Mouse (Mus musculus) CD4-positive, CD25-positive, alpha-beta regulatory T cell, adult 4 months (primary cell): ENCODE results near the gene Tuba1b. TPM values are rescaled to one million over a fixed set of nuclear protein-coding genes. Genes with fewer than 3 reads are reported as not detected.

ENCODE experiments used
- ATAC-seq: one replicate; pipeline ENCODE4 v1.8.0; 2017
- polyA plus RNA-seq, 2 experiments: library from polyadenylated mRNA; unstranded; fragments of 100-300 nt; shearing (Covaris generic); gene quantifications; one replicate each; pipeline ENCODE4 v1.2.1; 2017

Tuba1b gene
- polyA plus RNA-seq, 2 experiments from 2014 or later, result 419 to 534 TPM

GRCm38 (mm10) chr15:98886667-98887387 lies 47.5 kb downstream of the Tuba1b start:
- no peak for ATAC-seq

GRCm38 (mm10) chr15:98884106-98884505 lies 50.3 kb downstream of the Tuba1b start:
- ATAC-seq, result no peak

- ATAC-seq, result no peak
Measured at GRCm38 (mm10) chr15:98883661-98884060, 50.7 kb downstream of the Tuba1b start.

- ATAC-seq, result no peak
Measured at GRCm38 (mm10) chr15:98881656-98882008, 52.7 kb downstream of the Tuba1b start.

Other genes starting within 250 kb of the Tuba1b start
- not detected for gene Ccdc65, start 226.4 kb downstream of the Tuba1b start, polyA plus RNA-seq
- gene Fkbp11, start 206.4 kb downstream of the Tuba1b start, polyA plus RNA-seq, result 1 to 10 TPM in 1 of 2 experiments, under 1 TPM in 1; 0.75 to 1.0 TPM
- gene Arf3, start 171.4 kb downstream of the Tuba1b start, polyA plus RNA-seq, result 10 to 100 TPM; 33.0 to 35.3 TPM
- gene Wnt10b, start 156.4 kb downstream of the Tuba1b start, polyA plus RNA-seq, result not detected
- not detected for gene Wnt1, start 144.7 kb downstream of the Tuba1b start, polyA plus RNA-seq
- gene Ddn, start 125.1 kb downstream of the Tuba1b start, polyA plus RNA-seq, result not detected
- gene Prkag1, start 103.0 kb downstream of the Tuba1b start, polyA plus RNA-seq, result 100 to 1,000 TPM; 126 to 187 TPM
- 10 to 100 TPM; 30.9 to 38.6 TPM for gene Kmt2d, start 63.4 kb downstream of the Tuba1b start, polyA plus RNA-seq
- gene Rhebl1, start 40.0 kb downstream of the Tuba1b start, polyA plus RNA-seq, result 10 to 100 TPM; 11.3 to 14.2 TPM
- not detected for gene Dhh, start 36.0 kb downstream of the Tuba1b start, polyA plus RNA-seq
- gene Lmbr1l, start 16.3 kb downstream of the Tuba1b start, polyA plus RNA-seq, result 10 to 100 TPM; 23.3 to 61.6 TPM
- gene Gm49450, start 19.0 kb upstream of the Tuba1b start, polyA plus RNA-seq, result not detected
- gene Tuba1a, start 19.1 kb upstream of the Tuba1b start, polyA plus RNA-seq, result 100 to 1,000 TPM; 212 to 259 TPM
- 100 to 1,000 TPM in 1 of 2 experiments, 10 to 100 TPM in 1; 74.6 to 131 TPM for gene Tuba1c, start 95.3 kb upstream of the Tuba1b start, polyA plus RNA-seq
- not detected for gene Prph, start 120.6 kb upstream of the Tuba1b start, polyA plus RNA-seq
- gene Troap, start 140.0 kb upstream of the Tuba1b start, polyA plus RNA-seq, result 1 to 10 TPM in 1 of 2 experiments, under 1 TPM in 1; 0.59 to 1.3 TPM
- not detected for gene C1ql4, start 153.3 kb upstream of the Tuba1b start, polyA plus RNA-seq
- not detected for gene Dnajc22, start 158.6 kb upstream of the Tuba1b start, polyA plus RNA-seq
- under 1 TPM in 1 of 2 experiments, not detected in 1; 0.62 TPM for gene Spats2, start 191.4 kb upstream of the Tuba1b start, polyA plus RNA-seq